Mouse (Mus musculus) cerebellum, postnatal 25 days (tissue): Measurements from ENCODE around the gene I0C0044D17Rik.
A peak's percentile ranks its signal among the peaks of the same experiment; 100 is the strongest.

Experiments
- DNase-seq, 2 experiments: peaks; one replicate each; pipeline ENCODE4 v3.0.0; 2021; ENCODE audit warnings: mixed read lengths in 2 of 2

The I0C0044D17Rik gene

GRCm38 (mm10) chr4:98826701-98827100, 3.1 kb upstream of the I0C0044D17Rik start:
- no peak for DNase-seq

GRCm38 (mm10) chr4:98823047-98823446, 593 bp downstream of the I0C0044D17Rik start:
- no peak for DNase-seq

GRCm38 (mm10) chr4:98822478-98822877, 1.2 kb downstream of the I0C0044D17Rik start:
- no peak for DNase-seq

GRCm38 (mm10) chr4:98819216-98819755, 4.4 kb downstream of the I0C0044D17Rik start:
- DNase-seq = no peak

GRCm38 (mm10) chr4:98817184-98817911, 6.3 kb downstream of the I0C0044D17Rik start, which contains the start of gene Kank4:
Kank4 (minus strand) TSS chr4:98817537.
- peak; percentile 16 to 22 for DNase-seq

- DNase-seq = no peak
These were observed 6.8 kb downstream of the I0C0044D17Rik start for GRCm38 (mm10) chr4:98816807-98817183.

GRCm38 (mm10) chr4:98806306-98806705, 17.3 kb downstream of the I0C0044D17Rik start:
- DNase-seq = no peak

- DNase-seq = no peak
These were observed 18.2 kb downstream of the I0C0044D17Rik start for GRCm38 (mm10) chr4:98805291-98806048.

- no peak for DNase-seq
These were observed 19.0 kb downstream of the I0C0044D17Rik start for GRCm38 (mm10) chr4:98804476-98805134.

GRCm38 (mm10) chr4:98801775-98802174, 21.9 kb downstream of the I0C0044D17Rik start:
- DNase-seq = no peak

GRCm38 (mm10) chr4:98800824-98801223, 22.8 kb downstream of the I0C0044D17Rik start:
- peak in 1 of 2 experiments; percentile 29 for DNase-seq

GRCm38 (mm10) chr4:98796591-98797341, 26.9 kb downstream of the I0C0044D17Rik start:
- DNase-seq = peak in 1 of 2 experiments; percentile 26

- DNase-seq = no peak
These were observed 28.4 kb downstream of the I0C0044D17Rik start for GRCm38 (mm10) chr4:98795241-98795640.

- no peak for DNase-seq
These were observed 30.2 kb downstream of the I0C0044D17Rik start for GRCm38 (mm10) chr4:98793486-98793885.

- no peak for DNase-seq
These were observed 32.9 kb downstream of the I0C0044D17Rik start for GRCm38 (mm10) chr4:98790721-98791120.

- DNase-seq = peak in 1 of 2 experiments; percentile 13
These were observed 33.8 kb downstream of the I0C0044D17Rik start for GRCm38 (mm10) chr4:98789861-98790311.

- DNase-seq = no peak
These were observed 34.4 kb downstream of the I0C0044D17Rik start for GRCm38 (mm10) chr4:98789133-98789765.

- DNase-seq = no peak
These were observed 37.4 kb downstream of the I0C0044D17Rik start for GRCm38 (mm10) chr4:98786281-98786680.

GRCm38 (mm10) chr4:98785851-98786250, 37.8 kb downstream of the I0C0044D17Rik start:
- no peak for DNase-seq

- peak; percentile 22 to 33 for DNase-seq
These were observed 45.4 kb downstream of the I0C0044D17Rik start for GRCm38 (mm10) chr4:98778219-98778618.

- no peak for DNase-seq
These were observed 46.2 kb downstream of the I0C0044D17Rik start for GRCm38 (mm10) chr4:98777464-98777863.
